Mouse (Mus musculus) neutrophil, adult 5-6 weeks (primary cell): ENCODE measurements at regions not wholly inside any gene's neighbourhood (a gene's known extent, or its start where the extent isn't known, plus 50 kb on each side); places are given as distances from the start of the nearest gene placed in this dataset.

Experiments used
- ATAC-seq: fragments of 151-379, 151-347 bp; 2 replicates; pipeline ENCODE4 v1.8.0; 2017; ENCODE audit warnings: mild to moderate bottlenecking, moderate TSS enrichment; ENCODE audit not compliant: insufficient number of reproducible peaks, poor library complexity, low FRiP score, severe bottlenecking; ENCODE audit errors: extremely low read depth

DNA sequence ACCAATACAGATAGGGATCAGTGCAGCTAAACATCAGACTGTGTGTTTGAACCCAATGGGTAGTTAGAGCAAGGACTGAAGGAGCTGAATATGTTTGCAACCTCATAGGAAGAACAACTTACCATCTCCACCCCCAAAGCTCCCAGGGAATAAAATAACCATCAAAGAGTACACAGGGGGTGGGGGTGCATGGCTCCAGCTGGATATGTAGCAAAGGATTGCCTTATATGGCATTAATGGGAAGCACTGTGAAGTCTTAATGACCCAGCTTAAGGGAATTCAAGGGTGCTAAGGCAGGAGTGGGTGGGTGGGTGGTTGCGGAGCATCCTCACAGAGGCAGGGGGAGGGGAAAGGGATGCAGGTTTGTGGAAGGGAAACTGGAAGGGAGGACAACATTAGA, 404.0 kb upstream of the Gm12887 start:
- no peak for ATAC-seq

DNA sequence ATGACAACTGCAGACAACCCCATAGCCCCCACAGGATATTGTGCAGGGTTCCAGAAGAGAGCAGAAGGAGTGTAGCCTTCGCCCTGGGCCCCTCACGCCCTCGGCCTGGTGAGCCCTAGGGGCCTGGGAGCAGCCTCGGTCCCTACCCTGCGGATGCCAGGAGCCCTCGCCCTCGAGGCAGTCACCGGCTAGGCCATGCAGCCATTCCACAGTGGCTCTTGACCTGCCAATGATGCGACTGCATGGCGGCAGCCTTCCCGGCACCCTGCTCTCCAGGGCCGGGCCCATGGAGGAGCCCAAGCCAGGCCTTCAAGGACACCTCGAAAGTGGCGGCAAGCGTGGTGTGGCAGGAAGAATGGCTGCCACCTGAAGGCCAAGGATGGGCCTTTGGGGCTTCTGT, 401.0 kb upstream of the Gm12887 start:
- ATAC-seq: no peak

DNA sequence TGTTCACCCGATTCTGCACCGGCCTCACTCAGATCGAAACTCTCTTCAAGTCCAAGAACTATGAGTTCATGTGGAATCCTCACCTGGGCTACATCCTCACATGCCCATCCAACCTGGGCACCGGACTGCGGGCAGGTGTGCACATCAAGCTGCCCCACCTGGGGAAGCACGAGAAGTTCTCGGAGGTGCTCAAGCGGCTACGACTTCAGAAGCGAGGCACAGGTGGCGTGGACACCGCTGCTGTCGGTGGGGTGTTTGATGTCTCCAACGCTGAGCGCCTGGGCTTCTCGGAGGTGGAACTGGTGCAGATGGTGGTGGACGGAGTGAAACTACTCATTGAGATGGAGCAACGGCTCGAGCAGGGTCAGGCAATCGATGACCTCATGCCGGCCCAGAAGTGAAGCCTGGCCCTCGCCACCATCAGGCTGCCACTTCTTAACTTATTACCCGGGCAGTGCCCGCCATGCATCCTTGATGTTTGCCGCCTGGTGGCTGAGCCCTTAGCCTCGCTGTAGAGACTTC, 387.1 kb upstream of the Gm12887 start:
- ATAC-seq: 0 out of 2 replicates have a peak, but pooled peaks have one; percentile 16

DNA sequence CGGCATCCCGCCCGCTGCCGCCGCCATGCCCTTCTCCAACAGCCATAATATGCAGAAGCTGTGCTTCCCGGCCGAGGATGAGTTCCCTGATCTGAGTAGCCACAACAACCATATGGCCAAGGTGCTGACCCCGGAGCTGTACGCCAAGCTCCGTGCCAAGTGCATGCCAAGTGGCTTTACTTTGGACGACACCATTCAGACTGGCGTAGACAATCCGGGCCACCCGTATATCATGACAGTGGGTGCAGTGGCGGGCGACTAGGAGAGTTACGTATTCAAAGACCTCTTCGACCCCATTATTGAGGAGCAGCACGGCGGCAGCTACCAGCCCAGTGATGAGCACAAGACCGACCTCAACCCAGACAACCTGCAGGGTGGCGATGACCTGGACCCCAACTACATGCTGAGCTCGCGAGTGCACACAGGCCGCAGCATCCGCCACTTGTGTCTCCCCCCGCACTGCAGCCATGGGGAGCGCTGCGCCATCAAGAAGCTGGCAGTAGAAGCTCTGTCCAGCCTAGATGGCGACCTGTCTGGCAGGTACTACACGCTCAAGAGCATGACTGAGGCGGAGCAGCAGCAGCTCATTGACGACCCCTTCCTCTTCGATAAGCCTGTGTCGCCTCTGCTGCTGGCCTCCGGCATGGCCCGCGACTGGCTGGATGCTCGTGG, 386.4 kb upstream of the Gm12887 start:
- 0 out of 2 replicates have a peak, but pooled peaks have one; percentile 13 for ATAC-seq

DNA sequence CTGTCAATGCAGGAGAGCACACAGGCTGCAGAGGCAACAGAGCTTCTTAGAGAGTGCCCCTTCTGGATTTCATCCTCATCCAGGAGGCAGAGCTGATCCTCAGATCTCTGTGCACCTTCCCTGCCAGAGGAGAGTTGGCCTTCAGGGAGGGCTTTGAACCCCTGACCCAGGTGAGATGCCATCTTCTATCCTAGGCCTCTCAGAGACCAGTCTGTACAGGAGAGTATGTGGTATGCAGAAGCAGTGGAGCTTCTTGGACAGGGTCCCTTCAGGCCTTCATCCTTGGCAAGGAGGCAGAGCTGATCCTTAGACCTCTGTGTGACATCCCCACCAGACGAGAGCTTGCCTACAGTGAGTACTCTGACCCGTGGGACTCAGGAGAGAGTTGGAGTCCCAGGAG, 364.8 kb upstream of the Gm12887 start:
- no peak for ATAC-seq

DNA sequence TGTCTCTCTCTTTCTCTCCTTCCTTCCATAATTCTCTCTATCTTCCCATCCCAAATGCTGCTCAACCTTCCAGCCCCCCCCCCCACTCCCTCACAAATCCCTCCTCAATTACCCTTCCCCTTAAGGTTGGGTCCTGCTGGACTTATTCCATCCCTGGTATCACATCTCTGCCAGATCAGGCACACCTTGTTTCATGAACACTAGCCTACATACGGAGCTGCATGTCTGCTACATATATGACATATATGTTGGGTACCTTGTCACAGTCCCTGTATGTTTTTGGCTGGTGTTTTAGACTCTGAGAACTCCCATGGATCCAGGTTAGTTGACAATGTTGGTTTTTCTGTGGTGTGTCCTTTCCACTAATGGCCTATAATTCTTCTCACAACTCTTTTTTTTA, 363.5 kb upstream of the Gm12887 start:
- no peak for ATAC-seq

DNA sequence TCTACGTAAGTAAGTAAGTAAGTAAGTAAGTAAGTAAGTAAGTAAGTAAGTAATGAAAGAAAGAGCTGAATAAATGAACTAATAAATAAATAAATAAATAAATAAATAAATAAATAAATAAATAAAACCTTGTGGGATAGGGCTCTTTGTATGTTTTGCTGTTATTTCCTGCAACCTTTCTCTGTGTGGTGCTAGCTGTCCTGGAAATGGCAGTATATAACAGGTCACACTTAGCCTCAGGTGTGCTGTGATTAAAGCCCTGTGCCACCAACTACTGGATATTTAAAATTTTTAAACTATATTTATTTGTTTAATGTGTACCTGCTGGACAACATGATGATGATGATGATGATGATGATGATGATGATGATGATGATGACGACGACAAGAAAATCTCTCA, 353.9 kb upstream of the Gm12887 start:
- ATAC-seq: no peak
